Mouse (Mus musculus) midbrain, embryonic 14.5 days (tissue): ENCODE data around the gene 1700012B09Rik. TPM values are rescaled to one million over a fixed set of nuclear protein-coding genes. Genes with fewer than 3 reads are reported as not detected.

Experiments
- ATAC-seq: fragments of 200-750 bp; cut with Nextera tagmentation; 2 replicates; pipeline ENCODE4 v1.8.0; 2017; ENCODE audit warnings: moderate number of reproducible peaks, moderate library complexity; ENCODE audit not compliant: low FRiP score, low TSS enrichment
- DNase-seq: peaks from one replicate; pipeline ENCODE4 v3.0.0-alpha.2; 2015
- H3K27ac ChIP-seq: fragments of 300-500 bp; sonication (generic); replicated peaks from 2 replicates; pipeline ENCODE4 v1.5.1; 2014; ENCODE audit warnings: mild to moderate bottlenecking, low read depth, low read length, moderate library complexity
- H3K27me3 ChIP-seq: fragments of 300-500 bp; sonication (generic); 2 replicates; pipeline ENCODE4 v1.6.1; 2014; ENCODE audit warnings: low read length, control low read depth, mixed read lengths; ENCODE audit not compliant: control insufficient read depth, insufficient read depth
- H3K36me3 ChIP-seq: fragments of 300-500 bp; sonication (generic); 2 replicates; pipeline ENCODE4 v1.6.1; 2014; ENCODE audit warnings: low read length, control low read depth; ENCODE audit not compliant: control insufficient read depth, insufficient read depth
- H3K4me1 ChIP-seq: fragments of 300-500 bp; sonication (generic); 2 replicates; pipeline ENCODE4 v1.6.1; 2014; ENCODE audit warnings: mild to moderate bottlenecking, antibody characterized with exemption, low read length, control low read depth; ENCODE audit not compliant: control insufficient read depth, insufficient read depth
- H3K4me2 ChIP-seq: fragments of 300-500 bp; sonication (generic); 2 replicates; pipeline ENCODE4 v1.6.1; 2014; ENCODE audit warnings: mild to moderate bottlenecking, low read length, moderate library complexity
- H3K4me3 ChIP-seq: fragments of 300-500 bp; sonication (generic); replicated peaks from 2 replicates; pipeline ENCODE4 v1.5.1; 2014; ENCODE audit warnings: low read depth, low read length
- H3K9ac ChIP-seq: fragments of 300-500 bp; sonication (generic); replicated peaks from 2 replicates; pipeline ENCODE4 v1.6.1; 2014; ENCODE audit warnings: mild to moderate bottlenecking, low read length, moderate library complexity
- H3K9me3 ChIP-seq: fragments of 300-500 bp; sonication (generic); 2 replicates; pipeline ENCODE4 v1.6.1; 2016; ENCODE audit warnings: low read length, control low read depth, mixed read lengths; ENCODE audit not compliant: control insufficient read depth
- WGBS: fragments of 180-500 bp; shearing (Covaris S2); extraction: QIAGEN DNeasy Blood & Tissue Kit; methylation state at CpG from one replicate; pipeline ENCODE4 v1.1.7; 2014; 5-methylcytosine and 5-hydroxymethylcytosine counted together
- polyA plus RNA-seq: library from polyadenylated mRNA; unstranded; fragments of >200 nt; fragmentation: Nextera tagmentation; extraction: Ambion mirVana; gene quantifications from 2 replicates; pipeline ENCODE4 v1.2.1, GENCODE M21; 2014

1700012B09Rik gene
- polyA plus RNA-seq, 1 experiment from 2014 or later: 1.2 TPM

DNA sequence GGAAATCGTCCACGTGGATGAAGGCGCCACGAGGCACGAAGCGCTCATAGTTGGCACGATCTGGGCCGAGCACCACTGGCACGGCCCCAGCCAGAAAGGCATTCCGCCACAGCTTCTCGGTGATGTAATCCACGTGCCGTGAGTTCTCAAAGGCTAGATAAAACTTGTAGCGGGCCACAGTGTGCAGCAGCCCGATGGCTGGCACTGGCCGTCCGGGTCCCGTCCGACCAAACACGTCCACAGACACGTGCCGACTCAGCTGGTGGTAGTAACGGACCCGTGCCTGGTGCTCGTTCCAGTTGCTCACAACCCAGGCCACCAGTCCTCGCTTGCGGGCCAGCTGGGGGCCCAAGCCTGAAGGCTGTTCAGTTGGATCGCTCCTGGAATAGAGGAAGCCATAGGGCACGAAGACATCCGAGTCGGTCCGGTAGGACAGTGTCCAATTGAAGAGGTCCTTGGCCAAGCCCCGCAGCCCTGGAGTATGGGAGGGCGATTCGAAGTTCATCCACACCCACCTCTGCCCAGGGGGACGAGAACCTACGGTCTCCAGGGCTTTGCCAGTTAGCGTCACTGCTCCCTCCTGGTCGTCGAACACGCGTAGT, 19.8 kb downstream of the 1700012B09Rik start:
- DNase-seq (no peak), ATAC-seq (peak; percentile 46)
- Histone ChIP-seq H3K27me3 (peaks cover 9% of the 10 kb centered on the region), H3K9me3 (no peaks in the 10 kb centered on the region), H3K27ac (no peak overlapping the region), H3K4me2 (peak overlapping the region; percentile 72), H3K9ac (peak overlapping the region; percentile 64), H3K36me3 (no peaks in the 10 kb centered on the region), H3K4me3 (peak overlapping the region; percentile 47), H3K4me1 (0 out of 2 replicates have a peak, but pooled peaks cover 6% of the 10 kb centered on the region)
- 58% methylated on average over 42 of the region's 42 CpGs for WGBS

DNA sequence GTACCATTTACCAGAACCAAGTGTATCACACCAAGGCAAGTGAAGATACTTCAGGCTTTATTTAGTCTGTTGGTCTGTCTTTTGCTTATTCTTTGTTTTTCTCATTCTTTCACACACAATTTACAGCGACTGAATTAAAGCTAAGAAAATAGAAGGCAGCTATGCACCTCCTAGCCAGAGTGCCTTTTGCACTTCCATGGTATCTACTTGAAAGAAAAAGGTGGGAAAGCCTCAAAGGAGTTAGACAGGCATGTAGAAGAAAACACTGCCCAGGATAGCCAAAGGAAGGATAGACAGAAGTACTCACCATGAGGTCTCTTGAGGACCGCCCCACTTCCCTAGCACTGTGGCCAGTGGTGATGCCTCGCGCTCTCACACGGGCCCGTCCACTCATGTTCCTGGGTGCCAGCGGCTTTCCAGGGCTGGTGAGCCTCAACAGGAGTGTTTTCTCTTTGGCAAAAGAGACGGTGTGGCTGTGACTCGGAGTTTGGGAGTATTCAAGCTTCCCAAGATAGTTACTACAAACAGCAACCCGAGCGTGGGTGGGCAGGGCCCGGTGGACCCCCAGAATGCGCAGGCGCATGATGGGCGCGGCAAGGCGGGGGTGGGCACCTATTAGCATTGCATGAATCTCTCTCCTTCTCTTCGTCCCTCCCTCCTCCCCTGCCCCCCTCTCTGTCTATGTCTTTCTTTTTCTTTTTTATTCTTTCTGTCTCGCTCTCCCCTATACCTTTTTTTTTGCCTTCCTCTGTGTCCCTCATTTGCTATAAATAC, 30.5 kb downstream of the 1700012B09Rik start, which contains the start of gene Piwil4:
Piwil4 (minus strand) TSS at position 583 of the 774 bp plus-strand sequence.
- H3K27me3 ChIP-seq: no peaks in the 10 kb centered on the region
- DNase-seq (no peak), ATAC-seq (no peak)
- no peaks in the 10 kb centered on the region for H3K4me1 ChIP-seq
- H3K4me2 ChIP-seq: no peak within 1 kb of the TSS
- 86% methylated on average over 19 of the region's 19 CpGs for WGBS
- H3K27ac ChIP-seq: no peak within 1 kb of the TSS
- H3K4me3 ChIP-seq: no peak within 1 kb of the TSS
- no peaks in the 10 kb centered on the region for H3K9me3 ChIP-seq
- no peaks in the 10 kb centered on the region for H3K36me3 ChIP-seq
- H3K9ac ChIP-seq: no peak within 1 kb of the TSS

DNA sequence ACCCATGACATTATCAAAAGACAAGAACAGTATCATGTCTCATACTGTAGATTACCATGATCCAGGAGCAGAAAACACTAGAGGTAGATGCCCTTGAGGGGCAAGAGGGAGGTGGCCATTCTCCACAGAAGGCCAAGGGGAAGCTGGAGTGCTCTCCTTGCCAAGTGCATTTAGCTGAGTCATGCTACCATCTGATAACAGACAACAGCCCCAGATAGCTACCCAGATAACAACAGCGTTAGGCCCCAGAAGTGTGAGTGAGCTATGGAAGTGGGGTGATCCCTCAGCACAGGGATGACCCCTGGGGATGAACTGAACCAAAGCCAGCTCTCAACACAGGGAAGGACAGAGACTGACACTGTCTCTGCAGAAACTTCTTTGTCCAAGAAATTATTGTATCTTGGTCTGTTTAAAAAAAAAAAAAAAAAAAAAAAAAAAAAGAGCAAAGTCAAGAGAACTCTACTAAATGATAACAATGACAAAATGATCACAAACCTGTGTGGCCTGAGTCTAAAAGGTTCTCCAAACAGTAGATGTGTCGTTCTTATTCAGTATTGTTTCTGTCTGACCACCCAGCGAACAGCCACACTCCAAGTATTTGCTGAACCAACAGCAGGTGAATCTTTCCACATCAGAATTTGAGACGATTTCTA, 31.2 kb downstream of the 1700012B09Rik start:
- H3K36me3 ChIP-seq: no peaks in the 10 kb centered on the region
- 90% methylated on average over 4 of the region's 4 CpGs for WGBS
- no peak overlapping the region for H3K4me2 ChIP-seq
- no peak for ATAC-seq
- no peak overlapping the region for H3K4me3 ChIP-seq
- H3K27me3 ChIP-seq: no peaks in the 10 kb centered on the region
- H3K4me1 ChIP-seq: no peaks in the 10 kb centered on the region
- H3K27ac ChIP-seq: no peak overlapping the region
- H3K9me3 ChIP-seq: no peaks in the 10 kb centered on the region
- H3K9ac ChIP-seq: no peak overlapping the region
- no peak for DNase-seq

DNA sequence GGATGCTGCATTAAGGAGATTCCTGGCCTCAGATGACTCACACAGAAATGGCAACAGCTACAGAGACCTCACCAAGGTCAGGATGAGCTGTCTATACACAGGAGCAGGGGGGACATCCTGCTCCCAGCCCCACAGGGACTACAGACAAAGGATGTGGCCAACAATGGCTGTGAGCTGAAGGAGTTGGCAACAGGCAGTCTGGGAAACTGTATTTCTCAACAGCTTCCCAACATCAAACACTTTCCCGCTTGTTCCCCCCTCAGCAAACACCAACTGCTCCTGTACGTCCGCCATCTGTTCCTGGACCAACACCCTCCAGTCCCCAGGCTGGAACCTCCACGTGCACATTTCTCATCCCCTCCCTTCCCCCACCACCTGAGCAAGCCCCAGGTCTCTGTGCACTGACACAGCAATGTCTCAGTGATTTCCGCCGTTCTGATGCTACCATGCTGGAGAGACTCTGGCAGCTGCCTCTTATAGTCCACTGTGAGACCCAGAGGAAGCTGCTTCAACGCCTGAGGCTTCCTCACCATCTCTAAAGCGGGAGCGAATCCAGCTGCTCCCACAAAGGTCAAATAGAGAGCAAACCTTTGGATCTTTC, 39.8 kb downstream of the 1700012B09Rik start:
- Histone ChIP-seq H3K9me3 (no peaks in the 10 kb centered on the region), H3K27ac (no peak overlapping the region), H3K9ac (no peak overlapping the region), H3K36me3 (no peaks in the 10 kb centered on the region), H3K4me1 (no peaks in the 10 kb centered on the region), H3K4me3 (no peak overlapping the region), H3K4me2 (no peak overlapping the region), H3K27me3 (no peaks in the 10 kb centered on the region)
- DNase-seq (no peak), ATAC-seq (no peak)
- 62% methylated on average over 9 of the region's 9 CpGs for WGBS

DNA sequence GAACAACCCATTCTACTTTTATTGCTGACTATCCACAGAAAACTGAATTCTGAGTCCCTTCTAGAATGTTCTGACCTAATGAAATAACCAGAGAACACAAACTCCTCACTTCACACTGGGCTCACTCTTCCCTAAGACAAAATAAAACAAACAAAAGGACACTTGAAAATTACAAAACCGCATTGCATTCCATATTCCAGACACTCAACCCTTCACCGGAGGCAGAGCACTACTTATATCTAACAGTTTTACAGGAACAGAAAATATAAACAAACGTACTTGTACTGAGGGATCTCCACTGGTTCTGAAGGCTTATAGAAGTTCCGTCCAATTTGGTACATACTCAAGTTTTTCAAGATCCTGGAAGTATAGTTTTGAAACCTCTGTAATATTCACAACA, 42.5 kb downstream of the 1700012B09Rik start:
- WGBS: 87% methylated on average over 4 of the region's 4 CpGs
- Histone ChIP-seq H3K4me2 (no peak overlapping the region), H3K27me3 (no peaks in the 10 kb centered on the region), H3K4me3 (no peak overlapping the region), H3K27ac (no peak overlapping the region), H3K36me3 (no peaks in the 10 kb centered on the region), H3K9me3 (no peaks in the 10 kb centered on the region), H3K9ac (no peak overlapping the region), H3K4me1 (no peaks in the 10 kb centered on the region)
- no peak for DNase-seq
- ATAC-seq: no peak

DNA sequence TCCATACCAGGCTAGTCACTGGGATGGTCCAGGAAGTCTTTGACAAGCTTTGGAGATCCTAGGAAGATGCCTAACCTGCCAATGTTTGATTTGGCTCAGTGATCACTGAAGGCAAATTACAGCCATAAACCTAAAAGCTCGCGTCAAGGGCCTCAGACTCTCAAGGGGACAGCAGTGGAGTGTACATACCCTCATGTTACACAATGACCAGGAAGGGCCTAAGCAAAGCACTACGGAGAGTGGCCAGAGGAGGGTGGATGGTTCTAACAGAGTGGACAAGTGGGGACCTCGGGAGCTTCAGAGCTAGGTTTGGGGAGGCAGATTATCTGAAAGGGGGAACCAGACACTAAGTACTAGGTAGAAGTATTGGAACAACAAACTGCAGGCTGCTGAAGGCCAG, 44.2 kb downstream of the 1700012B09Rik start:
- no peaks in the 10 kb centered on the region for H3K36me3 ChIP-seq
- no peaks in the 10 kb centered on the region for H3K9me3 ChIP-seq
- DNase-seq: no peak
- no peaks in the 10 kb centered on the region for H3K27me3 ChIP-seq
- WGBS: 95% methylated on average over 4 of the region's 4 CpGs
- no peak overlapping the region for H3K4me2 ChIP-seq
- no peak for ATAC-seq
- no peak overlapping the region for H3K4me3 ChIP-seq
- H3K27ac ChIP-seq: no peak overlapping the region
- H3K4me1 ChIP-seq: no peaks in the 10 kb centered on the region
- H3K9ac ChIP-seq: no peak overlapping the region

DNA sequence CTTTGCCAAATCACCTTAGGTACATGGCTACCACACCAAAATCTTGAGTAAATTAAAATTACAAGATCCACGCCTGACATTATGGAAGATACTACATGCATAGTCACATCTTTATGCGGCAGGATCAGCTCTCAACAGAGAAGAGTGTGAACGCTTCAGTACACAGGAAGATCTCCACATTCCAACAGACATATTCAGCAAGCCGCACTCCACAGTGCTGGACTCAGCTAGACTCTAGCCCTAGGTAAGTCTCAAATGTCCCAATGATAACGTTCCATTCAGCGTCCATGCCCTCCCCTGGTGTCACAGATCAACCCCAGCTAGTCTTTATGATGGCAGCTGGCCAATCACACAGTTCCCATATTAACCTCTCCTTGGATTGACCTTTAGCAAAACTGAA, 44.8 kb downstream of the 1700012B09Rik start:
- H3K4me3 ChIP-seq: no peak overlapping the region
- no peaks in the 10 kb centered on the region for H3K27me3 ChIP-seq
- ATAC-seq (no peak), DNase-seq (no peak)
- H3K9me3 ChIP-seq: no peaks in the 10 kb centered on the region
- H3K36me3 ChIP-seq: no peaks in the 10 kb centered on the region
- no peak overlapping the region for H3K4me2 ChIP-seq
- H3K27ac ChIP-seq: no peak overlapping the region
- no peak overlapping the region for H3K9ac ChIP-seq
- 84% methylated on average over 6 of the region's 6 CpGs for WGBS
- H3K4me1 ChIP-seq: no peaks in the 10 kb centered on the region

DNA sequence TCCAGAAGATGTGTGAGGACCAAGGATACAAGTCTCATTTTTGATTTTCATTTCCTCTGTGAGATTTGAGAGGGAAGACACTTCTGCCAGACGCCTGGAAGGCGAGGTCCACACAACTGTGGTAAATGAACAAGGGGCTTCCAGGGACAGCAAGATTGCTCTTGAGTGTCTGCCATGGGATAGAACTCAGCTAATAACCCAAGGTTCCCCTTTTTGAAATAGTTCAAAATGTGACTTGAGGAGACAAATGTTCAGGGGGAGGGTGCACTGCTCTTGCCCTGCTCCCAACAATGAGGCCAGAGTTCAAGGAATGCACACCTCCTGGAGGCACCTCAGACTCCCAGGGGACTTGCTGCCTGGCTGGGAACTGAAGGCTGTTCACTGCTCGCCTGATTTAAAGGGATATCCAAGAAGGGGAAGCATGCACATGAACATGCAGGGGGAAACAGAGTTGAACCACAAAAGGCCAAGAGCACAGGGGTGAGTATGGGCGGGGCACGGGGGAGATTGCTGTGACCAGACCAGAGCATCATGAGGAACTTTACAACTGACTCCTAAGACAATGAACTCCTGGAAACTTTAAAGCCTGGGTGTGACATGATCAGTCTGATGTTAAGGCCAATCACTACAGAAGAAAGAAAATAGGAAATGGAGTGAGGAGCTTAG, 45.9 kb downstream of the 1700012B09Rik start:
- WGBS: 74% methylated on average over 5 of the region's 5 CpGs
- H3K36me3 ChIP-seq: no peaks in the 10 kb centered on the region
- H3K4me3 ChIP-seq: no peak overlapping the region
- H3K27ac ChIP-seq: no peak overlapping the region
- H3K9me3 ChIP-seq: no peaks in the 10 kb centered on the region
- H3K4me2 ChIP-seq: no peak overlapping the region
- ATAC-seq (no peak), DNase-seq (no peak)
- H3K4me1 ChIP-seq: no peaks in the 10 kb centered on the region
- no peaks in the 10 kb centered on the region for H3K27me3 ChIP-seq
- no peak overlapping the region for H3K9ac ChIP-seq
